Mouse (Mus musculus): Measurements from ENCODE around the gene Npepl1.

- TF ChIP-seq CHD1 (IDR thresholded peaks at IDR 0.05; ENCODE audit: low read depth, low read length) (no peak), CHD2 (IDR thresholded peaks at IDR 0.05; ENCODE audit: low read length) (no peak), RCOR1 (conservative IDR thresholded peaks at IDR 0.05; ENCODE audit: low read depth, low read length) (no peak), MAZ (IDR thresholded peaks at IDR 0.05; ENCODE audit: low read depth, low read length) (no peak), MXI1 (IDR thresholded peaks at IDR 0.05; ENCODE audit: low read depth, low read length) (no peak), CTCF (conservative IDR thresholded peaks at IDR 0.05 in 1 of 2, IDR thresholded peaks at IDR 0.05 in 1 of 2; ENCODE audit: low read depth in 2 of 2, low read length in 2 of 2) (no peak), USF1 (IDR thresholded peaks at IDR 0.05; ENCODE audit: low read depth, low read length) (no peak), NELFE (IDR thresholded peaks at IDR 0.05; ENCODE audit: low read depth, low read length) (no peak), POLR2A (IDR thresholded peaks at IDR 0.05; ENCODE audit: low read depth, low read length) (no peak)
Observed at GRCm38 (mm10) chr2:174132413-174132969, 22.3 kb downstream of the Npepl1 start.
